Mouse (Mus musculus) myocyte (in vitro differentiated cells): ENCODE measurements around the gene Inpp4b.

ENCODE experiments used
- CEBPB ChIP-seq: IDR thresholded peaks from 2 replicates; pipeline ENCODE4 v1.6.1; 2011; ENCODE audit warnings: mild to moderate bottlenecking, moderate library complexity; ENCODE audit not compliant: poor library complexity, insufficient read depth, severe bottlenecking
- MAX ChIP-seq: IDR thresholded peaks from one replicate; pipeline ENCODE4 v1.6.1; 2011; ENCODE audit warnings: low read depth, mild to moderate bottlenecking, control low read depth
- MYOD1 ChIP-seq, 3 experiments: IDR thresholded peaks; one replicate each; pipeline ENCODE4 v1.6.1; 2011; ENCODE audit warnings: control low read depth in 2 of 3, low read depth in 2 of 3, mild to moderate bottlenecking in 2 of 3, moderate library complexity in 1 of 3; ENCODE audit not compliant: insufficient read length in 2 of 3, control insufficient read depth in 1 of 3
- MYOG ChIP-seq, 3 experiments: IDR thresholded peaks; one replicate each; pipeline ENCODE4 v1.6.1; 2011; ENCODE audit warnings: control low read depth in 2 of 3, low read depth in 2 of 3, mild to moderate bottlenecking in 2 of 3; ENCODE audit not compliant: insufficient read length in 2 of 3, control insufficient read depth in 1 of 3, insufficient read depth in 1 of 3
- POLR2A ChIP-seq: IDR thresholded peaks from one replicate; pipeline ENCODE4 v1.6.1; 2011; ENCODE audit warnings: low read depth, mild to moderate bottlenecking, control low read depth, moderate library complexity; ENCODE audit not compliant: insufficient read length
- POLR2AphosphoS2 ChIP-seq: IDR thresholded peaks from one replicate; pipeline ENCODE4 v1.6.1; 2011; ENCODE audit warnings: low read depth, control low read depth; ENCODE audit not compliant: insufficient read length
- REST ChIP-seq: IDR thresholded peaks from one replicate; pipeline ENCODE4 v1.6.1; 2011; ENCODE audit warnings: mild to moderate bottlenecking, control low read depth, moderate library complexity; ENCODE audit not compliant: insufficient read depth, insufficient read length
- SRF ChIP-seq: IDR thresholded peaks from one replicate; pipeline ENCODE4 v1.6.1; 2011; ENCODE audit warnings: low read depth; ENCODE audit not compliant: control insufficient read depth, insufficient read length
- TCF12 ChIP-seq: IDR thresholded peaks from one replicate; pipeline ENCODE4 v1.6.1; 2011; ENCODE audit warnings: mild to moderate bottlenecking, control low read depth; ENCODE audit not compliant: poor library complexity, insufficient read depth, severe bottlenecking
- TCF3 ChIP-seq: IDR thresholded peaks from one replicate; pipeline ENCODE4 v1.6.1; 2011; ENCODE audit warnings: low read depth, control low read depth; ENCODE audit not compliant: insufficient read length
- USF1 ChIP-seq: IDR thresholded peaks from one replicate; pipeline ENCODE4 v1.6.1; 2011; ENCODE audit warnings: low read depth, mild to moderate bottlenecking, control low read depth, moderate library complexity

- TF ChIP-seq POLR2AphosphoS2 (no peak), TCF12 (no peak), POLR2A (no peak), USF1 (no peak), MYOG (IDR thresholded peaks at IDR 0.05; ENCODE audit: control insufficient read depth in 1 of 3, insufficient read depth in 1 of 3, insufficient read length in 2 of 3, low read depth in 2 of 3) (no peak), CEBPB (no peak), MYOD1 (IDR thresholded peaks at IDR 0.05; ENCODE audit: control insufficient read depth in 1 of 3, insufficient read length in 2 of 3, low read depth in 2 of 3) (no peak), MAX (no peak), TCF3 (no peak), SRF (no peak), REST (no peak)
Measured at GRCm38 (mm10) chr8:81854543-81854942, 512.2 kb downstream of the Inpp4b start.
